Mouse (Mus musculus) bone marrow, adult 2 months (tissue): ENCODE data around the gene Cdh20.

Experiments used
- CTCF ChIP-seq: fragments of 200-500 bp; IDR thresholded peaks from 2 replicates; pipeline ENCODE4 v1.5.1; 2011; ENCODE audit warnings: low read length, control low read depth; ENCODE audit not compliant: control insufficient read depth, insufficient read depth
- POLR2A ChIP-seq: fragments of 200-500 bp; IDR thresholded peaks from 2 replicates; pipeline ENCODE4 v1.6.1; 2011; ENCODE audit warnings: low read depth, mild to moderate bottlenecking, control low read depth, low read length, borderline replicate concordance; ENCODE audit not compliant: control insufficient read depth

GRCm38 (mm10) chr1:104945110-104945489 is 176.8 kb downstream of the Cdh20 start:
- TF ChIP-seq CTCF (no peak), POLR2A (no peak)
